ENCODE assay signal across 23 mouse cellular contexts in the genomic region with DNA sequence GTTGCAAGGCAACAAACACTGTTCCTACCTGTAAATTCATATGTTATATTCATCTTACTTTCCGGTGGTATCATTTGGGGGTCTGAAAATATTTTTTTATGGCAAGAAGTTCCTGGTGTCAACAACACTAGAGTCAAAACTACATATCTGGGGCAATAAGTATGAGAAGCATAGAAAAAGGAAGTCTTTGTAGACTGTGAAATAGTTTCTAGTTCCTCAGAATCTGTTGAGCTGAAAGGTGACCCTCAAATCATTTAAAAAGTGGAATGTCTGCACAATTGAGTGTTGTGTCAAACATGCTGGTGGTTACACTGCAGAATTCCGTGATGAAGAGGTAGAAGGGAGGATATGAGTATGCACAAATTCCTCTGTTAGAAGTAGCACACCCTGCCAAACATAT.
"Had no signal": no experiment of that assay in that cellular context is flagged by ENCODE, and none has a peak within 500 bp of the region (broad histone marks: within the 10 kb centered on the region; RNA-seq: fewer than 3 reads in every experiment).

No protein-coding gene starts in this region.

- H3K27me3 ChIP-seq: limb, embryonic 13.5 days; liver, embryonic 12.5 days; liver, embryonic 15.5 days; midbrain, embryonic 12.5 days; neural tube, embryonic 13.5 days; stomach, embryonic 15.5 days had no signal

- H3K4me3 ChIP-seq: limb, embryonic 10.5 days; limb, embryonic 13.5 days; liver, embryonic 12.5 days; liver, embryonic 15.5 days; midbrain, embryonic 12.5 days; myocyte; neural tube, embryonic 13.5 days; stomach, embryonic 15.5 days had no signal

- H3K36me3 ChIP-seq: limb, embryonic 10.5 days; limb, embryonic 13.5 days; liver, embryonic 12.5 days; liver, embryonic 15.5 days; midbrain, embryonic 12.5 days; neural tube, embryonic 13.5 days; stomach, embryonic 15.5 days had no signal

- H3K27ac ChIP-seq: limb, embryonic 10.5 days; limb, embryonic 13.5 days; liver, embryonic 12.5 days; liver, embryonic 15.5 days; midbrain, embryonic 12.5 days; neural tube, embryonic 13.5 days; stomach, embryonic 15.5 days had no signal

- H3K9ac ChIP-seq: limb, embryonic 13.5 days; liver, embryonic 12.5 days; liver, embryonic 15.5 days; midbrain, embryonic 12.5 days; neural tube, embryonic 13.5 days; stomach, embryonic 15.5 days had no signal

- DNase-seq: kidney, adult 18-20 months; kidney, adult 9 months; kidney, postnatal 14 days; kidney, postnatal 4 days; layer of hippocampus, adult 9-11 months; liver; lung, adult 18-20 months; lung, postnatal 10 days; lung, postnatal 4 days; retina, postnatal 1 day; right cerebral cortex, postnatal 25 days; spleen, adult 18-20 months; thymus, postnatal 36 days had no signal

- H3K4me2 ChIP-seq: limb, embryonic 13.5 days; liver, embryonic 12.5 days; liver, embryonic 15.5 days; midbrain, embryonic 12.5 days; neural tube, embryonic 13.5 days; stomach, embryonic 15.5 days had no signal

- H3K9me3 ChIP-seq: limb, embryonic 10.5 days; limb, embryonic 13.5 days; liver, embryonic 12.5 days; liver, embryonic 15.5 days; midbrain, embryonic 12.5 days; neural tube, embryonic 13.5 days; stomach, embryonic 15.5 days had no signal

- H3K4me1 ChIP-seq: limb, embryonic 10.5 days; limb, embryonic 13.5 days; liver, embryonic 12.5 days; liver, embryonic 15.5 days; midbrain, embryonic 12.5 days; neural tube, embryonic 13.5 days; stomach, embryonic 15.5 days had no signal

- ATAC-seq: intestine, embryonic 16.5 days; liver, embryonic 12.5 days; midbrain, embryonic 16.5 days had no signal
